Comparison of ENCODE assay signal across 7 mouse cellular contexts in genomic region chr9:88719989-88720537, GRCm38 (mm10). TPM values are rescaled to one million over a fixed set of nuclear protein-coding genes. Genes with fewer than 3 reads are reported as not detected.
DNase-seq lines count a peak whose midpoint lies in the region; ATAC-seq and TF ChIP-seq lines count a peak whose summit lies in the region.
"Not testable (repeated sequence)": the region's sequence is repeated elsewhere in the genome, so short reads cannot be mapped to it uniquely, and the experiment has no call there.

TSS of gene Mthfsl (minus strand) at chr9:88720296.

- H3K4me1 ChIP-seq in hindbrain, postnatal 0 days (ENCODE audit: insufficient read depth, low read length), result not testable (repeated sequence)

- not testable (repeated sequence) for H3K9me3 ChIP-seq in hindbrain, postnatal 0 days (ENCODE audit: low read length)

- ATAC-seq in hindbrain, postnatal 0 days, result peak; percentile 71

- not testable (repeated sequence) for H3K27me3 ChIP-seq in hindbrain, postnatal 0 days (ENCODE audit: insufficient read depth, low read length)

- H3K4me2 ChIP-seq in hindbrain, postnatal 0 days (ENCODE audit: low read depth, low read length), result peak within 1 kb of the TSS; percentile 43

- peak within 1 kb of the TSS; percentile 33; the same call in 1 of the 2 replicates for H3K9ac ChIP-seq in hindbrain, postnatal 0 days (replicated peaks; ENCODE audit: low read length)

- H3K27ac ChIP-seq in hindbrain, postnatal 0 days, result peak within 1 kb of the TSS; percentile 85

- H3K4me3 ChIP-seq in hindbrain, postnatal 0 days (ENCODE audit: low read length), result peak within 1 kb of the TSS; percentile 33

- H3K36me3 ChIP-seq in hindbrain, postnatal 0 days (ENCODE audit: insufficient read depth, low read length), result not testable (repeated sequence)

- WGBS in hindbrain, postnatal 0 days, result 19% methylated on average over 11 of the region's 12 CpGs

- peak; percentile 70 for DNase-seq in adrenal gland, adult 2 months
- DNase-seq in embryo, embryonic 11.5 days (ENCODE audit: low read depth, low spot score), result peak; percentile 0
- DNase-seq in gastrocnemius, postnatal 4 days (ENCODE audit: low spot score in 2 of 2), result peak in 1 of 2 experiments; percentile 27
- peak; percentile 17 for DNase-seq in hindbrain, postnatal 0 days (ENCODE audit: low spot score)
- peak; percentile 28 to 54 for DNase-seq in layer of hippocampus, postnatal 36 days
- peak; percentile 56 for DNase-seq in lung, postnatal 10 days
- peak; percentile 24 for DNase-seq in ovary, postnatal 10 days (ENCODE audit: low spot score)

- TF ChIP-seq CTCF in hindbrain, postnatal 0 days (IDR thresholded peaks at IDR 0.05; ENCODE audit: low read depth), result peak; percentile 27; the same call in 1 of the 2 replicates

RNA-seq across cellular contexts. Expression of gene Mthfsl, which starts in this region (rescaled TPM):
- 10 to 100 TPM; 38.8 to 39.8 TPM for total RNA-seq in adrenal gland, adult 2 months (2021)
- 4.7 and 4.9 TPM in 2 replicates for polyA plus RNA-seq in adrenal gland, adult 2 months (2012; rRNA removed)
- 10 to 100 TPM; 18.3 to 18.9 TPM for total RNA-seq in gastrocnemius, postnatal 4 days (2021)
- total RNA-seq in hindbrain, postnatal 0 days (2014; rRNA removed), result 9.2 and 21.7 TPM in 2 replicates
- 52.2 and 57.8 TPM in 2 replicates for polyA plus RNA-seq in hindbrain, postnatal 0 days (2015; fragmentation: Nextera tagmentation; extraction: Ambion mirVana)
- total RNA-seq in layer of hippocampus, postnatal 36 days (2021), result 10 to 100 TPM; 25.5 to 28.1 TPM
